Mouse (Mus musculus) left cerebral cortex, adult 8-10 months (tissue): ENCODE measurements around the gene Vps41. TPM values are rescaled to one million over a fixed set of nuclear protein-coding genes. Genes with fewer than 3 reads are reported as not detected.

ENCODE experiments used
- DNase-seq, 2 experiments: peaks; one replicate each; pipeline ENCODE4 v3.0.0; 2022; ENCODE audit warnings: low spot score in 2 of 2
- total RNA-seq, 4 experiments: library from RNA; stranded (reverse); gene quantifications; 2 replicates each; pipeline ENCODE4 v1.2.4; 2022

The Vps41 gene
- total RNA-seq, 4 experiments from 2014 or later: 153 to 164 (median 154) TPM

- DNase-seq: no peak
Observed at GRCm38 (mm10) chr13:18868030-18868490, 151.0 kb downstream of the Vps41 start.

DNA sequence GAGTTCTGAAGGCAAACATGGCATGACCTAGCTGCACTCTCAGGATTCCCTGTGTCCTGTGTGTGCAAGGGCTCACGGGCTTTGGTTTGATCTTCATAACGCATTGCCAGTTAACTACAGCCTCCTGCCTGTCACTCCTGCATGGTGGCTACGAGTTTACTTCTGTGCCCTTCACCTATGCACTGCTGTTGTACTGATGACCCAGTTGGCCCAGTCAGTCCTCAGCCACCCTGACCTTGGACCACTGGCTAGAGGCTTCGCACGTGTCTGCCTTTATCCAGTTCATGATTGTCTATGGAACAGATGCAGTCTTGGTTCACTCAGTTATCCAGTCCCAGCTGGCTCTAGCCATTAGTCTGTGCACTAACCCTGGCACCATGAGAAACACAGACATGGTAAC is 151.7 kb downstream of the Vps41 start:
- DNase-seq: no peak

- no peak for DNase-seq
Observed at GRCm38 (mm10) chr13:18875321-18875720, 158.2 kb downstream of the Vps41 start.

GRCm38 (mm10) chr13:18892910-18893309 is 175.8 kb downstream of the Vps41 start:
- DNase-seq: peak in 1 of 2 experiments; percentile 79

DNA sequence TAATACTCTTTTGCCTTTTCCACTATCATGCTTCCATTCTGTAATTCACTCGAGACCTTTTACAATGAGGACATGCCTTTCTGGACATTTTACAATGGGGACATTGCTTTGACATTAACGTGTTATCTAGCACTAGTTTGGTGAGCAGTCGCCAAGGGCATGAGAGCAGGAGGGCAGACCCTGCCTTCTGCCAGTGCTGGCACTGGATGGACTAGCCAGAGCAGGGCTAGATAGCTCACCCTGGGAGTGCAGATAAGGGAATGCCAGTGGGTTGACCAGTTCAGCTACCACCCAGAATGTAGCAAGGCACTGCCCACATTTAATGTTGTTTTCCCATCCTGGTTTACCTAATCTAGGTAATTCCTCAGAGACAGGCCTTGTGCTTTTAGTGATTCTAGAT is 179.7 kb downstream of the Vps41 start:
- DNase-seq: no peak

DNA sequence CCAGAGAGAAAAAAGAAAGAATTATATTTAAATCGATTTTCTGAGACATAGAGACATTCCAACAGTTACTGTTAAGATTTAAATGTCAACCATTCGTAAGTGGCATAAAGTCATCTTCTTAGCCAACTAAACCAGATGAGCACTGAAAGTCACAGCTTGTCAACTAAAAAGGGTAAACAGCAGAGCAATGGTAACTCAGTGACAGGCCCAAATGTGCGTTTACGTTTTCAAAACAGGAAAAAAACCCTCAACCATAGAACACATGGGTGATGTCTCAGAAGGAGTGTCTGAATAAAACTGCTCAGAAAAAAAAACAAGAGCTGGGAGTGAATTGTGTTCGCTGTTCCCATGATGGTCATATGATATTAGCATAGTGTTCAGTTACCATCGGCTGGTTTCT is 186.5 kb downstream of the Vps41 start:
- no peak for DNase-seq

DNA sequence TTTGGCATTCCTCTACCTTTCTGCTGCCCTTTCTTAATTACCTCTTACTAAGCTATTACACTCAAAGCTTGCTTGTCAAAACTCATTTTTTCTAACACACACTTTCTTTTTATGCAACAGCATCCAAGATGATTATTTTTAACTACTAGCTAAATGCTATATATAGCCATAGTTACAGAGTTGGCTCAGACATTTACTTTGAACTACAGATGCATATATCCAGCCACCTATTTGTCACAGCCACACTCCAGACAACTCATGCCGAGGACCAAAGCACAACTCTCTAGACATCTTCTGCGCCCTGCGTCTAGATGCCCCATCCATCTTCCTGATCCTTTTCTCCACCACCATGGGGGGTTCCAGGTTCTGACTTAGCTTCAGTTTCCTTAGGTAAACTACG is 197.7 kb downstream of the Vps41 start:
- no peak for DNase-seq

Other genes with a start within 250 kb of the Vps41 start
- 100 to 1,000 TPM; 180 to 199 (median 188) TPM for gene Amph, start 230.9 kb downstream of the Vps41 start, total RNA-seq